Mouse (Mus musculus) bone marrow, adult 2 months (tissue): ENCODE measurements around the gene Olfr487.

Experiments used
- CTCF ChIP-seq: fragments of 200-500 bp; IDR thresholded peaks from 2 replicates; pipeline ENCODE4 v1.5.1; 2011; ENCODE audit warnings: low read length, control low read depth; ENCODE audit not compliant: control insufficient read depth, insufficient read depth
- POLR2A ChIP-seq: fragments of 200-500 bp; IDR thresholded peaks from 2 replicates; pipeline ENCODE4 v1.6.1; 2011; ENCODE audit warnings: low read depth, mild to moderate bottlenecking, control low read depth, low read length, borderline replicate concordance; ENCODE audit not compliant: control insufficient read depth

DNA sequence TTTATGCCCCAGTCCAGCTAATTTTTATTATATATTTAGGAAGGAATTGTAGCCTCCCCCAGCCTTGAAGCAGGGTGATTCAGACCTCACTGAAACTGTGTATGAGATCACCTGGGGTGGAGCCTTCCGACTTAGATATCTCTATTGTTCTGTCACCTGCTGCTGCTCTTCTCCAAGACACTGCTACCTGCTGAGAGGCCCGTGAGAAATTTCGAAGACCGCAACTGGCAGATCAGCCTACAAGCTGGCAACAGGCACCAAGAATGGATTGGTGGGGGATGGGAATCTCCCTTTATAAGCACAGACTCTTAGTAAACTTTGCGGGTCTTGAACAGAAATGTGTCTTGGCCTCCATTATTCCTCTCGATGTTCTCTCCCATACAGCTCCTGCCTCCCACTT lies 17.5 kb downstream of the Olfr487 start:
- TF ChIP-seq POLR2A (no peak), CTCF (no peak)
